Mouse (Mus musculus): ENCODE data around the gene Lrfn5. TPM values are rescaled to one million over a fixed set of nuclear protein-coding genes. Genes with fewer than 3 reads are reported as not detected.

Gene Lrfn5
- 100 to 1,000 TPM in 1 of 2 experiments, 10 to 100 TPM in 1; 99.9 to 110 TPM for total RNA-seq (2021)
- long read RNA-seq, experiment 1, full-length matches to known transcripts = 26 of 40 reads
- long read RNA-seq, experiment 1, partial matches to known transcripts = 8 of 40 reads
- long read RNA-seq, experiment 1, other reads (novel, unspliced or antisense) = 6 of 40 reads
- long read RNA-seq, experiment 2, transcript Lrfn5-202 (6 exons, 3,615 nt) = major isoform, 14 of 20 reads
- long read RNA-seq, experiment 2, partial matches to known transcripts = 3 of 20 reads
- long read RNA-seq, experiment 2, other reads (novel, unspliced or antisense) = 2 of 20 reads

- DNase-seq (ENCODE audit: low spot score in 2 of 2) = peak; percentile 51 to 83
Measured at GRCm38 (mm10) chr12:61522829-61523370, at the start of gene Lrfn5. Gene Lrfn5, plus strand, starts transcription at chr12:61523150.

DNA sequence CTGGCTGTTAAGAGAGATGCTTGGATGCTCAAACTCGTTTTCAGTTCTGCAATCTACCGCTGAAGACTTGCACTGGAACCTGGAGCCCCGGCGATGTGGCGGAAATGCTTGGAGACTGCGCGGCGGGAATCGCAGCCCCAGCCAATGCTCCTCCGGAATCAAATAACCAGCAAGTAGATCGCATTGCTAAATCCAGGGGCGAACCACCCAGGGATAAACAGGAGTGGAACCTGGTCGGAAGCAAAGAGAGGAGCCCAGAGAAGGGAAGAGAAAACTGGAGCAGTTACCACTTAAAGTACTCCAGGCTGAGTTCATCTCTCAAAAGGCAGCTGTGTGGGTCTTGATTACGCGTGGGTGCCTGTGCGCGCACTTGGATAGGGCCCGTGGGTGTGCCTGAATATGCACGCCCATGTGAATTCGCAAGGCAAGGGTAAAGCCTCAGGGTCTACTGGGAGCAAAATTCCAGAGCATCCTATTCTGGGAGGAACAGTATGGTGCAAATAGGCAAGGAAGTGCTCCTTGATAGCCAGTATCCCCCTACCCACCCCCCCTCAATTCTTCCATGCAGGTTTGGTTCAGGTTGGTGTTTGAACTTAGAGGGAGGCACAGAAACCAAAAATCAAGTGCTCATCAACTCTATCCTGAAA is 1.3 kb upstream of the Lrfn5 start:
- DNase-seq (ENCODE audit: low spot score in 2 of 2) = peak; percentile 47 to 55

DNA sequence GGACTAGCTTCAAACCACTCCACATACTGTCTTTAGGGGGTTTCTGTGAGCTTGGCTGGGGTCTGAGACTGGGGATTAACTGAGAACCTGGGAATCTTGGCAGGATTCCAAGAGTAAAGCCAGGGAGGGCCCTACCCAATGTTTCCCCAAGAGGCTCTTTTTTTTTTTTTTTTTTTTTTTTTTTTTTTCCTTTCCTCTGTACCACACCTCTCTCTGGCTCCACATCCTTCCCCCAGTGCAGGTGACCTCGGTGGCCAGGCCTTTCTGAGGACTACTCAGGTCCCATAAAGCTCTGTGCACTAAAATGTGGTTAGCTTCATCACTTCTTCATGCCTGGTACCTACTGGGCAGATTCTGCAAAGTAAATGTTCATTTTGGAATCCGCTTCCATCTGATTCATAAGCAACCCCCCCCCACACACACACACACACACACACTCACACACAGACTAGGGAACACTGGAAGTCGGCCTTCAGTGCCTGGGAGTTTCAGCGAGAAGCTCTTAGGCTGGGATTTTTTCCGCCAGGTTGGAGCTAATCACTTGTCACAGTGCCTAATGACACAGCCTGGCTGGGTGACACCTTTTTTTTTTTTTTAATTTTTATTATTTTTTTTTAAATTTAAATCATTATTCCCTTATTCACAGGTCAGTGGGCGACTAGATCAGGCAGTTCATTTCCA is 662 bp upstream of the Lrfn5 start:
- peak; percentile 7 to 21 for DNase-seq (ENCODE audit: low spot score in 2 of 2)

DNA sequence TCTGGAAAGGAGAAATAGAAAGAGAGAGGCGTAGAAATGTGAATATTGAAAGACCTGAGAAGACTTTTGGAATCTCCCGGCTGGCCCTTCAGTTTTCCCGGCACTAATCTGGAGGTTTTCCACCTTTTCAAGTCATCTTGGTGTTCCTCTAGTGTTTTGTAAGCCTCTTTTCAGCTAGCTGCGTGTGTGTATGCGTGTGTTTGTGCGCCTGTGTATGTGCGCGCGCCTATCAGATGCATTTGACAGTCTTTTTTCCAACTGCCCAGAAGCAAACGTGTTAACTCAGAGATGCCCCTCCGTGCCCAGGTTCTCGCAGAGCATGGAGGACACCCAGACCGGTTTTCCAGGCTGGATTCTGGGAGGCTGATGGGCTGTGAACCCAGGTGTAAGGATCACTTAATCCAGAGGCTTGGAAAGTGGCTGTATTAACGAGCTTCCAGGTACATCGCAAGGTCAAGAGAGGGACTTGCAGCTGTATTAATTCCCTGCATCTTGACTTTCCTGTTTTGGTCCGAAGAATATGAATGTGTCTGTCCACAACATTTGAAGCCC is 757 bp downstream of the Lrfn5 start:
- DNase-seq (ENCODE audit: low spot score in 2 of 2) = peak; percentile 25 to 37

DNA sequence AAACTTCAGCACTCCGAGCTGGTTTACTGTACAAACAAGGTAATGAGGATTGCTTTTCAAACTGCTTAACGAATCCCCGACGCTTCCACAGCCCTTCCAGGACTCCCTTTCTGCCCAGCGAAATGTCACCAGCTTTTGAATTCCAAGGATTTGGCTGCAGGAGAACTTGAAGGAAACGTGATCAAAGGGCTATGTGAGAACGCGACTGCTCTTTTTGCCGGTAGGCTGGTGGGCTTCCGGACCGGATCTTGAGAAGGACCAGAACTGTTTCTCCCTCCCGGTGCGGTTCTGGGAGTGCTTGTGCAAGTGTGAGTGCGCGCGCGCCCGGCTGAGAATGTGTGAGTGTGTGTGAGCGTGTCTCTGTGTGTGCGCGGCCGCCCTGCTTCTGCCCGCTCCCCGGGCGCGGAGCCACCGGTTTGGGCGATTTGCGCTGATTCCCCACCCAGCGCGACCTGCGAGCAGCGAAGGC is 1.3 kb downstream of the Lrfn5 start:
- DNase-seq (ENCODE audit: low spot score in 2 of 2) = peak; percentile 61 to 71

GRCm38 (mm10) chr12:61526199-61526598 is 3.2 kb downstream of the Lrfn5 start:
- peak; percentile 75 to 84 for DNase-seq (ENCODE audit: low spot score in 2 of 2)

GRCm38 (mm10) chr12:61579949-61580348 is 57.0 kb downstream of the Lrfn5 start:
- DNase-seq (ENCODE audit: low spot score in 2 of 2) = no peak

DNA sequence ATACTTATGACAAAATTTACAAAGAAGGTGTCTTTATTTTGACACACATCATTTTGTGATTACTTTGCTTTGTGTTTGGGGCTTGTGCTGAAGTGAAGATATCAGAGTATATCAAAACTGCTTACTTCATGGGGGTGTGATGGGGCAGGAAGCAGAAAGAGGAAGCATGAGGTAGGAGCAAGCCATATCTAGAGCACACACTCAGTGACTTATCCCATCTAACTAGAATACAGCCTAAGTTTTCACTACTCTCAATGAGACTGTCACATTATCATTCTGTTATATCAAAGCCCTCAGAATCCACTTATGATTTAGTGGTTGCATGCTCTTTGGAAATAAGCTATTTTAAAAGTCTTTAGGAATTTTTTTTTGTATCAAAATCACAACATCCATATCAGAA is 77.4 kb downstream of the Lrfn5 start:
- no peak for DNase-seq (ENCODE audit: low spot score in 2 of 2)

- no peak for DNase-seq (ENCODE audit: low spot score in 2 of 2)
Measured at GRCm38 (mm10) chr12:61607871-61608270, 84.9 kb downstream of the Lrfn5 start.

GRCm38 (mm10) chr12:61610081-61610480 is 87.1 kb downstream of the Lrfn5 start:
- DNase-seq (ENCODE audit: low spot score in 2 of 2) = no peak

- DNase-seq (ENCODE audit: low spot score in 2 of 2) = no peak
Measured at GRCm38 (mm10) chr12:61624532-61624931, 101.6 kb downstream of the Lrfn5 start.

GRCm38 (mm10) chr12:61654380-61654779 is 131.4 kb downstream of the Lrfn5 start:
- DNase-seq (ENCODE audit: low spot score in 2 of 2) = no peak

- peak; percentile 21 to 30 for DNase-seq (ENCODE audit: low spot score in 2 of 2)
Measured at GRCm38 (mm10) chr12:61723158-61723557, 200.2 kb downstream of the Lrfn5 start.

DNA sequence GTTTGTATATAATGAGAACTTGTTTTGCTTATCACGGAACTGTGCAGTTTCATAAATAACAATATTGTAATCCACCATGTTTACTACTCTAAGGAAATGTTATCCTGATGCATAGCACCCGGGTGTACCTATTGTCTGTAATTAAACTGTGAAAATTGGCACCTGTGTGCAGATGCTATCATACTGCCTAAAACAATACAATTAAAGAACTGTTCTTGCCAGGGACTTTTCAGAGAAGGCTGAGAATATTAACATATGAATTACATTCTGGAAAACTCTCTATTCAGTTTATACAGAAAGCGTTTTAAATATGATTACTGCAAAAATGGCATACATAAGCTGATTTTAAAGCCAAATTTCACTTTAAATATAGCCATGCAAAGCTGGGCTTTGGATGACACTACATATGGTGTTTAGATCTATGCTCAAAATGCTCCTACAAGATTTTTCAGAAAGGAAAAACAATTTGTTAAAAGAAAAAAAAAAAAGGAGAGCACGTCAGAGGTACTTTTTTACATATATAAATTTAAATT is 284.2 kb downstream of the Lrfn5 start:
- DNase-seq (ENCODE audit: low spot score in 2 of 2) = no peak

DNA sequence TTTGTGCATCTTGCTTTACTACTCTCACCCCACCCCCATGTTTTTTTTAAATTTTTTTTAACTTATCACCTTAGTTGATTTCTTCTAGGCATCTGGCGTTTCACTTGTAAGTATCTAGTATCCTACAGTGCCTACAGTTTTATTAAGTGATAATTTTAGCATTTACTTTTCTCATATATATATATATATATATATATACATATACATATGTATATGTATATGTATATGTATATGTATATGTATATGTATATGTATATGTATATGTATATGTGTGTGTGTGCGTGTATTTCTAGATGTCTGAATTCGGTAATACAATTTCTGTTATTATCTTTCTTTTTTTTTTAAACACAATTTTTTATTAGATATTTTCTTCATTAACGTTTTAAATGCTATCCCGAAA is 300.7 kb downstream of the Lrfn5 start:
- no peak for DNase-seq (ENCODE audit: low spot score in 2 of 2)

DNA sequence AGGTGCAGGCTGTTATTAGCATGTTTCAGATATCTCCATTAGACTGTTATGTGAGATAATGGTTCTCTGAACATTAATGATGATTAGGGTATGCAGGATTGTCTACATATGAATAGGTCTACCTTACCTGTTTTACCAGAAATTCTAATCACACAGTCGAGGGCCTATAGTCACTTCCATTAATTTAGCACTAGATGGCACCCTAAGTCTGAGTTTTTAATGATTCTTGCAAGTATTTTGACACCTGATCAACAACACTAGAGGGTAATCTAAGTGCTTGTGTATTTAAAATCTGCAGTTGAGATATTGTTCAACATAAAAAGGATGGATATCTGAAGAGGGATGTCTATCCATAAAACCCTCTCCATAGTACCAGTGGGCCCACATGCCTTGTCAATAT is 303.4 kb downstream of the Lrfn5 start:
- no peak for DNase-seq (ENCODE audit: low spot score in 2 of 2)

GRCm38 (mm10) chr12:61842599-61843291 is 319.8 kb downstream of the Lrfn5 start:
- no peak for DNase-seq (ENCODE audit: low spot score in 2 of 2)

DNA sequence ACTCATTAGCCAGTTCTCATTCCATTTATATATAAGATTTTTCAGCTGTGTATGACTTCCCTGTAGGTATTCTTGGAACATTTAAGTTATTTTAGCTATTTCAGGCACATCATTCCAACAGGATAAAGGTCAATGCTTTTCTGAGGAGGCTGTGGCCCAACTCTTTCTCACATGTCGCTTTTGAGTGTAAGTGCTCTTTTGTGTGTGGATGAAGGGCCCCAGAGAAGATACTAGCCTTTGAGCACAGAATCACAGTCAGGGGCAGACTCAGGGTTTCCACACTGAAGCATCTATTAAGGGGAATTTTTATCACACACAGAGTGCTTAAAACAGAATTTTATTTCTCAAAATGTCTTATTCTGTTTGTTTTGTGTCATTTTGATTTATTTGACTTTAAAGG is 331.2 kb downstream of the Lrfn5 start:
- no peak for DNase-seq (ENCODE audit: low spot score in 2 of 2)

All from left cerebral cortex, adult 18-20 months (tissue).